ENCODE assay signal across 9 mouse cellular contexts in genomic region chr1:153532896-153533295, GRCm38 (mm10). TPM values are rescaled to one million over a fixed set of nuclear protein-coding genes. Genes with fewer than 3 reads are reported as not detected.
DNase-seq lines count a peak whose midpoint lies in the region; ATAC-seq and TF ChIP-seq lines count a peak whose summit lies in the region.
"Not testable (repeated sequence)": the region's sequence is repeated elsewhere in the genome, so short reads cannot be mapped to it uniquely, and the experiment has no call there.
"Had no signal": no experiment of that assay in that cellular context is flagged by ENCODE, and none has a peak within 500 bp of the region (broad histone marks: within the 10 kb centered on the region; RNA-seq: fewer than 3 reads in every experiment).

No protein-coding gene starts in this region.

- not testable (repeated sequence) for H3K36me3 ChIP-seq in embryonic facial prominence, embryonic 11.5 days (replicated peaks; ENCODE audit: control insufficient read depth, insufficient read depth, low read depth, low read length); forebrain, embryonic 13.5 days (ENCODE audit: poor library complexity, severe bottlenecking); heart, embryonic 15.5 days; hindbrain, embryonic 16.5 days (ENCODE audit: control insufficient read depth, insufficient read depth, low read length); kidney, postnatal 0 days (ENCODE audit: insufficient read depth, low read length); macrophage (ENCODE audit: inconsistent target); neural tube, embryonic 11.5 days (ENCODE audit: control insufficient read depth, insufficient read depth, low read length)

- H3K9me3 ChIP-seq in embryonic facial prominence, embryonic 11.5 days (replicated peaks; ENCODE audit: control insufficient read depth, low read length); forebrain, embryonic 13.5 days (replicated peaks); heart, embryonic 15.5 days (replicated peaks); hindbrain, embryonic 16.5 days (ENCODE audit: control insufficient read depth, low read length); kidney, postnatal 0 days (replicated peaks; ENCODE audit: low read length); neural tube, embryonic 11.5 days (ENCODE audit: control insufficient read depth, low read length): not testable (repeated sequence)

- not testable (repeated sequence) for ATAC-seq in embryonic facial prominence, embryonic 11.5 days (replicated peaks; ENCODE audit: insufficient number of reproducible peaks, low FRiP score, low TSS enrichment, low read depth); forebrain, embryonic 13.5 days; heart, embryonic 15.5 days (replicated peaks; ENCODE audit: insufficient number of reproducible peaks, insufficient read depth, low FRiP score, low read depth); hindbrain, embryonic 16.5 days; kidney, postnatal 0 days (replicated peaks; ENCODE audit: low FRiP score, low read depth); neural tube, embryonic 11.5 days (ENCODE audit: insufficient read depth, low FRiP score, low TSS enrichment)

- not testable (repeated sequence) for H3K4me2 ChIP-seq in embryonic facial prominence, embryonic 11.5 days (ENCODE audit: low read depth, low read length); forebrain, embryonic 13.5 days; heart, embryonic 15.5 days; kidney, postnatal 0 days (ENCODE audit: low read length); neural tube, embryonic 11.5 days (ENCODE audit: low read depth)
- H3K4me2 ChIP-seq in hindbrain, embryonic 16.5 days (ENCODE audit: low read length): peak overlapping the region; percentile 41; the same call in 1 of the 2 replicates

- not testable (repeated sequence) for H3K4me1 ChIP-seq in embryonic facial prominence, embryonic 11.5 days (ENCODE audit: control insufficient read depth, insufficient read depth, low read length); heart, embryonic 15.5 days (replicated peaks); kidney, postnatal 0 days (replicated peaks; ENCODE audit: insufficient read depth, low read length); neural tube, embryonic 11.5 days (ENCODE audit: control insufficient read depth, insufficient read depth, low read length)
- peaks cover 20% of the 10 kb centered on the region for H3K4me1 ChIP-seq in forebrain, embryonic 13.5 days
- H3K4me1 ChIP-seq in hindbrain, embryonic 16.5 days (ENCODE audit: control insufficient read depth, insufficient read depth, low read depth, low read length): peaks cover 11% of the 10 kb centered on the region

- DNase-seq in ES-CJ7 (ENCODE audit: low read depth, low spot score): peak; percentile 92
- DNase-seq in embryonic facial prominence, embryonic 11.5 days (ENCODE audit: low spot score); kidney, postnatal 0 days (ENCODE audit: low spot score); neural tube, embryonic 11.5 days (ENCODE audit: low spot score): not testable (repeated sequence)

- not testable (repeated sequence) for H3K79me2 ChIP-seq in macrophage (ENCODE audit: inconsistent target)

- 0 out of 2 replicates have a peak overlapping the region, but pooled peaks have one; percentile 56 for H3K27ac ChIP-seq in embryonic facial prominence, embryonic 11.5 days (replicated peaks; ENCODE audit: low read depth, low read length)
- H3K27ac ChIP-seq in forebrain, embryonic 13.5 days: peak overlapping the region; percentile 88; the same call in 1 of the 2 replicates
- H3K27ac ChIP-seq in heart, embryonic 15.5 days: peak overlapping the region; percentile 44; the same call in 1 of the 2 replicates
- not testable (repeated sequence) for H3K27ac ChIP-seq in hindbrain, embryonic 16.5 days (ENCODE audit: low read depth, low read length)
- peak overlapping the region; percentile 64; the same call in 1 of the 2 replicates for H3K27ac ChIP-seq in kidney, postnatal 0 days
- H3K27ac ChIP-seq in macrophage: peak overlapping the region; percentile 72
- H3K27ac ChIP-seq in neural tube, embryonic 11.5 days (ENCODE audit: low read depth, low read length): peak overlapping the region; percentile 86

- TF ChIP-seq CTCF in kidney, postnatal 0 days (IDR thresholded peaks at IDR 0.05; ENCODE audit: low read depth): not testable (repeated sequence)

- not testable (repeated sequence) for H3K27me3 ChIP-seq in embryonic facial prominence, embryonic 11.5 days (ENCODE audit: control insufficient read depth, insufficient read depth, low read length); forebrain, embryonic 13.5 days; heart, embryonic 15.5 days; hindbrain, embryonic 16.5 days (replicated peaks; ENCODE audit: control insufficient read depth, insufficient read depth, low read length); kidney, postnatal 0 days (ENCODE audit: insufficient read depth, low read length); neural tube, embryonic 11.5 days (ENCODE audit: control insufficient read depth, insufficient read depth, low read length)

- not testable (repeated sequence) for H3K4me3 ChIP-seq in embryonic facial prominence, embryonic 11.5 days (ENCODE audit: low read depth, low read length); forebrain, embryonic 13.5 days; heart, embryonic 15.5 days; hindbrain, embryonic 16.5 days (ENCODE audit: low read length); kidney, postnatal 0 days (replicated peaks; ENCODE audit: low read depth, low read length); macrophage (ENCODE audit: inconsistent target); neural tube, embryonic 11.5 days (ENCODE audit: low read depth, low read length)

- not testable (repeated sequence) for H3K9ac ChIP-seq in embryonic facial prominence, embryonic 11.5 days (replicated peaks; ENCODE audit: low read length); forebrain, embryonic 13.5 days; heart, embryonic 15.5 days; hindbrain, embryonic 16.5 days (ENCODE audit: low read depth, low read length); kidney, postnatal 0 days (ENCODE audit: low read depth, low read length)
- H3K9ac ChIP-seq in neural tube, embryonic 11.5 days (ENCODE audit: low read length): peak overlapping the region; percentile 63; the same call in 1 of the 2 replicates

- WGBS in embryonic facial prominence, embryonic 11.5 days: 92% methylated on average over 3 of the region's 3 CpGs
- 84% methylated on average over 3 of the region's 3 CpGs for WGBS in forebrain, embryonic 13.5 days
- 94% methylated on average over 3 of the region's 3 CpGs for WGBS in heart, embryonic 15.5 days
- 91% methylated on average over 3 of the region's 3 CpGs for WGBS in hindbrain, embryonic 16.5 days
- WGBS in kidney, postnatal 0 days: 86% methylated on average over 3 of the region's 3 CpGs
- 86% methylated on average over 1 of the region's 3 CpGs for WGBS in macrophage (ENCODE audit: missing documents)
- 86% methylated on average over 3 of the region's 3 CpGs for WGBS in neural tube, embryonic 11.5 days

RNA-seq across cellular contexts. Expression of gene Npl, which starts 16.9 kb away (rescaled TPM):
- 9.8 and 11.4 TPM in 2 replicates for polyA plus RNA-seq in embryonic facial prominence, embryonic 11.5 days (2014; fragmentation: Nextera tagmentation; extraction: Ambion mirVana)
- 6.6 and 7.8 TPM in 2 replicates for polyA plus RNA-seq in forebrain, embryonic 13.5 days (2015; fragmentation: Nextera tagmentation; extraction: Ambion mirVana)
- 5.2 and 7.2 TPM in 2 replicates for polyA plus RNA-seq in heart, embryonic 15.5 days (2015; fragmentation: Nextera tagmentation; extraction: Ambion mirVana)
- 15.4 and 17.4 TPM in 2 replicates for polyA plus RNA-seq in hindbrain, embryonic 16.5 days (2015; fragmentation: Nextera tagmentation; extraction: Ambion mirVana)
- 35.2 and 40.4 TPM in 2 replicates for polyA plus RNA-seq in kidney, postnatal 0 days (2015; fragmentation: Nextera tagmentation; extraction: Ambion mirVana)
- 10 to 100 TPM in 6 of 26 experiments, 1 to 10 TPM in 17, under 1 TPM in 3; 0.45 to 22.3 (median 3.8) TPM for total RNA-seq in macrophage (2018; cell fraction: chromatin; rRNA removed)
- total RNA-seq in macrophage (2018; cell fraction: cytosol; rRNA removed): 10 to 100 TPM in 24 of 26 experiments, 1 to 10 TPM in 2; 9.1 to 33.0 (median 18.9) TPM
- 10 to 100 TPM in 3 of 26 experiments, 1 to 10 TPM in 23; 2.5 to 14.3 (median 5.3) TPM for total RNA-seq in macrophage (2018; cell fraction: nucleus; rRNA removed)
- polyA plus RNA-seq in macrophage (2018): 30.0 to 56.0 TPM (median 46.8 TPM) in 3 replicates
- 14.5 and 14.6 TPM in 2 replicates for polyA plus RNA-seq in neural tube, embryonic 11.5 days (2014; fragmentation: Nextera tagmentation; extraction: Ambion mirVana)
- polyA plus RNA-seq: activated CD4-positive, CD25-positive, alpha-beta regulatory T cell, adult 4 months had no signal

RNA-seq across cellular contexts. Expression of gene Dhx9, which starts 45.4 kb away (rescaled TPM):
- polyA plus RNA-seq in embryonic facial prominence, embryonic 11.5 days (2014; fragmentation: Nextera tagmentation; extraction: Ambion mirVana): 25.6 and 26.6 TPM in 2 replicates
- 55.5 and 59.0 TPM in 2 replicates for polyA plus RNA-seq in forebrain, embryonic 13.5 days (2015; fragmentation: Nextera tagmentation; extraction: Ambion mirVana)
- 17.2 and 18.1 TPM in 2 replicates for polyA plus RNA-seq in heart, embryonic 15.5 days (2015; fragmentation: Nextera tagmentation; extraction: Ambion mirVana)
- 17.0 and 22.2 TPM in 2 replicates for polyA plus RNA-seq in hindbrain, embryonic 16.5 days (2015; fragmentation: Nextera tagmentation; extraction: Ambion mirVana)
- polyA plus RNA-seq in kidney, postnatal 0 days (2015; fragmentation: Nextera tagmentation; extraction: Ambion mirVana): 26.0 and 26.4 TPM in 2 replicates
- 100 to 1,000 TPM; 139 to 418 (median 222) TPM for total RNA-seq in macrophage (2018; cell fraction: chromatin; rRNA removed)
- total RNA-seq in macrophage (2018; cell fraction: cytosol; rRNA removed): 10 to 100 TPM; 29.3 to 79.3 (median 55.6) TPM
- total RNA-seq in macrophage (2018; cell fraction: nucleus; rRNA removed): 100 to 1,000 TPM in 22 of 26 experiments, 10 to 100 TPM in 4; 81.2 to 270 (median 124) TPM
- polyA plus RNA-seq in macrophage (2018): 51.6 to 87.8 TPM (median 81.8 TPM) in 3 replicates
- polyA plus RNA-seq in neural tube, embryonic 11.5 days (2014; fragmentation: Nextera tagmentation; extraction: Ambion mirVana): 21.0 and 23.8 TPM in 2 replicates
